19 mouse cellular contexts compared by ENCODE assay signal in genomic region chr2:5237870-5238269, GRCm38 (mm10).
"Had no signal": no experiment of that assay in that cellular context is flagged by ENCODE, and none has a peak within 500 bp of the region (broad histone marks: within the 10 kb centered on the region; RNA-seq: fewer than 3 reads in every experiment).

No protein-coding gene starts in this region.

- H3K27me3 ChIP-seq: limb, embryonic 13.5 days; liver, embryonic 13.5 days; lung, embryonic 15.5 days; megakaryocyte, embryonic 14.5 days; midbrain, embryonic 13.5 days; neural tube, embryonic 13.5 days; stomach, embryonic 15.5 days had no signal

- H3K9me3 ChIP-seq: limb, embryonic 13.5 days; liver, embryonic 13.5 days; lung, embryonic 15.5 days; megakaryocyte, embryonic 14.5 days; midbrain, embryonic 10.5 days; midbrain, embryonic 13.5 days; neural tube, embryonic 13.5 days; stomach, embryonic 15.5 days had no signal

- H3K27ac ChIP-seq: kidney, postnatal 0 days; liver, embryonic 13.5 days; lung, embryonic 15.5 days; midbrain, embryonic 10.5 days; midbrain, embryonic 13.5 days; neural tube, embryonic 13.5 days; stomach, embryonic 15.5 days had no signal

- H3K36me3 ChIP-seq: limb, embryonic 13.5 days; liver, embryonic 13.5 days; lung, embryonic 15.5 days; midbrain, embryonic 10.5 days; midbrain, embryonic 13.5 days; neural tube, embryonic 13.5 days; stomach, embryonic 15.5 days had no signal

- DNase-seq: kidney, adult 2 months; kidney, postnatal 25 days; left cerebral cortex, postnatal 4 days; liver, embryonic 13.5 days; retina, postnatal 1 day; right cerebral cortex, postnatal 25 days; spleen, adult 18-20 months; thymus, postnatal 25 days had no signal

- ATAC-seq: intestine, postnatal 0 days; midbrain, embryonic 13.5 days; midbrain, embryonic 16.5 days had no signal

- H3K4me2 ChIP-seq: limb, embryonic 13.5 days; liver, embryonic 13.5 days; lung, embryonic 15.5 days; midbrain, embryonic 13.5 days; neural tube, embryonic 13.5 days; stomach, embryonic 15.5 days had no signal

- H3K4me3 ChIP-seq: limb, embryonic 13.5 days; liver, embryonic 13.5 days; lung, embryonic 15.5 days; megakaryocyte, embryonic 14.5 days; midbrain, embryonic 10.5 days; midbrain, embryonic 13.5 days; myocyte; neural tube, embryonic 13.5 days; stomach, embryonic 15.5 days had no signal

- H3K4me1 ChIP-seq: liver, embryonic 13.5 days; megakaryocyte, embryonic 14.5 days; midbrain, embryonic 10.5 days; midbrain, embryonic 13.5 days had no signal

- H3K9ac ChIP-seq: limb, embryonic 13.5 days; liver, embryonic 13.5 days; lung, embryonic 15.5 days; midbrain, embryonic 13.5 days; neural tube, embryonic 13.5 days; stomach, embryonic 15.5 days had no signal
